ENCODE assay signal across 13 mouse cellular contexts in genomic region chr13:46516183-46516582, GRCm38 (mm10). TPM values are rescaled to one million over a fixed set of nuclear protein-coding genes. Genes with fewer than 3 reads are reported as not detected.
A peak's percentile ranks its signal among the peaks of the same experiment; 100 is the strongest.
DNase-seq lines count a peak whose midpoint lies in the region; ATAC-seq and TF ChIP-seq lines count a peak whose summit lies in the region.
"Had no signal": no experiment of that assay in that cellular context is flagged by ENCODE, and none has a peak within 500 bp of the region (broad histone marks: within the 10 kb centered on the region; RNA-seq: fewer than 3 reads in every experiment).

No protein-coding gene starts in this region.

- H3K4me3 ChIP-seq in forebrain, embryonic 11.5 days (ENCODE audit: low read depth, low read length), result no peak overlapping the region
- no peak overlapping the region for H3K4me3 ChIP-seq in forebrain, embryonic 12.5 days (replicated peaks)
- H3K4me3 ChIP-seq in heart, postnatal 0 days (ENCODE audit: low read depth, low read length), result no peak overlapping the region
- H3K4me3 ChIP-seq: hindbrain, embryonic 12.5 days had no signal

- no peak overlapping the region for H3K27ac ChIP-seq in forebrain, embryonic 11.5 days (ENCODE audit: low read depth, low read length)
- H3K27ac ChIP-seq in forebrain, embryonic 12.5 days, result no peak overlapping the region
- peak overlapping the region; percentile 85 for H3K27ac ChIP-seq in heart, postnatal 0 days (ENCODE audit: low read depth)
- H3K27ac ChIP-seq: hindbrain, embryonic 12.5 days; macrophage had no signal

- no peak for TF ChIP-seq CTCF in heart, postnatal 0 days (IDR thresholded peaks at IDR 0.05; ENCODE audit: low read depth)

- 81% methylated on average over 7 of the region's 7 CpGs for WGBS in forebrain, embryonic 11.5 days
- whole genome bisulfite sequencing in forebrain, embryonic 12.5 days, result 79% methylated on average over 7 of the region's 7 CpGs
- WGBS in heart, postnatal 0 days, result 16% methylated on average over 7 of the region's 7 CpGs

- peak; percentile 68; the same call in 1 of the 2 replicates for TF ChIP-seq EP300 in heart, postnatal 0 days (IDR thresholded peaks at IDR 0.05; ENCODE audit: low read depth)

- no peaks in the 10 kb centered on the region for H3K27me3 ChIP-seq in forebrain, embryonic 11.5 days (ENCODE audit: control insufficient read depth, insufficient read depth, low read length)
- H3K27me3 ChIP-seq in forebrain, embryonic 12.5 days, result no peaks in the 10 kb centered on the region
- H3K27me3 ChIP-seq in heart, postnatal 0 days (ENCODE audit: control insufficient read depth, insufficient read depth, low read length), result no peaks in the 10 kb centered on the region
- H3K27me3 ChIP-seq: hindbrain, embryonic 12.5 days; Patski had no signal

- H3K4me1 ChIP-seq in forebrain, embryonic 11.5 days (replicated peaks; ENCODE audit: control insufficient read depth, insufficient read depth, low read length), result peaks cover 5% of the 10 kb centered on the region; the same call in 1 of the 2 replicates
- H3K4me1 ChIP-seq in forebrain, embryonic 12.5 days, result peaks cover 8% of the 10 kb centered on the region; the same call in 1 of the 2 replicates
- H3K4me1 ChIP-seq in heart, postnatal 0 days (ENCODE audit: control insufficient read depth, insufficient read depth), result peaks cover 33% of the 10 kb centered on the region
- H3K4me1 ChIP-seq: hindbrain, embryonic 12.5 days had no signal

- H3K4me2 ChIP-seq in forebrain, embryonic 11.5 days (ENCODE audit: low read depth, low read length, severe bottlenecking), result no peak overlapping the region
- H3K4me2 ChIP-seq in forebrain, embryonic 12.5 days, result no peak overlapping the region
- peak overlapping the region; percentile 18; the same call in 1 of the 2 replicates for H3K4me2 ChIP-seq in heart, postnatal 0 days (ENCODE audit: low read depth, low read length)
- H3K4me2 ChIP-seq: hindbrain, embryonic 12.5 days had no signal

- H3K36me3 ChIP-seq in forebrain, embryonic 11.5 days (ENCODE audit: control insufficient read depth, insufficient read depth, low read length), result no peaks in the 10 kb centered on the region
- H3K36me3 ChIP-seq in forebrain, embryonic 12.5 days (replicated peaks), result no peaks in the 10 kb centered on the region
- H3K36me3 ChIP-seq in heart, postnatal 0 days (replicated peaks; ENCODE audit: control insufficient read depth, insufficient read depth, low read length), result no peaks in the 10 kb centered on the region
- H3K36me3 ChIP-seq: hindbrain, embryonic 12.5 days had no signal

- ATAC-seq in forebrain, embryonic 11.5 days (replicated peaks; ENCODE audit: low FRiP score), result no peak
- ATAC-seq in forebrain, embryonic 12.5 days (ENCODE audit: low FRiP score), result no peak
- 0 out of 2 replicates have a peak, but pooled peaks have one; percentile 8 for ATAC-seq in common myeloid progenitor, adult 5-6 weeks (replicated peaks; ENCODE audit: low read depth, poor library complexity, severe bottlenecking)
- ATAC-seq in heart, postnatal 0 days (ENCODE audit: insufficient read depth, low read depth), result peak; percentile 90

- peak; percentile 48 for DNase-seq in forebrain, embryonic 11.5 days (ENCODE audit: low spot score)
- DNase-seq in heart, postnatal 0 days (ENCODE audit: low spot score), result peak; percentile 87
- DNase-seq in lung, postnatal 25 days (ENCODE audit: low spot score), result peak; percentile 80
- DNase-seq in B cell, adult 2 months, result no peak
- DNase-seq in kidney, postnatal 4 days, result no peak
- DNase-seq in frontal cortex, postnatal 14 days (ENCODE audit: low spot score in 2 of 2), result no peak
- DNase-seq: kidney, adult 8-10 months; left cerebral cortex, postnatal 4 days had no signal

- H3K9me3 ChIP-seq in forebrain, embryonic 11.5 days (ENCODE audit: control insufficient read depth, low read length), result no peaks in the 10 kb centered on the region; the same call in 1 of the 2 replicates
- no peaks in the 10 kb centered on the region for H3K9me3 ChIP-seq in forebrain, embryonic 12.5 days
- no peaks in the 10 kb centered on the region for H3K9me3 ChIP-seq in heart, postnatal 0 days (replicated peaks; ENCODE audit: control insufficient read depth, low read length)
- H3K9me3 ChIP-seq: hindbrain, embryonic 12.5 days had no signal

- no peak overlapping the region for H3K9ac ChIP-seq in forebrain, embryonic 11.5 days (ENCODE audit: low read length)
- H3K9ac ChIP-seq in forebrain, embryonic 12.5 days, result no peak overlapping the region
- H3K9ac ChIP-seq in heart, postnatal 0 days (replicated peaks; ENCODE audit: low read depth, low read length), result no peak overlapping the region
- H3K9ac ChIP-seq: hindbrain, embryonic 12.5 days had no signal

RNA-seq across cellular contexts. Expression of gene Cap2, which starts 14.5 kb away (rescaled TPM):
- polyA plus RNA-seq in forebrain, embryonic 11.5 days (2014; fragmentation: Nextera tagmentation; extraction: Ambion mirVana), result 6.4 and 8.3 TPM in 2 replicates
- 10.4 and 10.9 TPM in 2 replicates for polyA plus RNA-seq in forebrain, embryonic 12.5 days (2016; fragmentation: Nextera tagmentation; extraction: Ambion mirVana)
- total RNA-seq in common myeloid progenitor, adult 5-6 weeks (2017), result 0.15 and 1.0 TPM in 2 replicates
- total RNA-seq in heart, postnatal 0 days (2014; rRNA removed; ENCODE audit: low replicate concordance), result 182 and 257 TPM in 2 replicates
- polyA plus RNA-seq in heart, postnatal 0 days (2015; fragmentation: Nextera tagmentation; extraction: Ambion mirVana), result 144 and 146 TPM in 2 replicates
- polyA plus RNA-seq: Patski had no signal

Comparison
In these comparisons a context has a peak if more than half of its experiments do, and no peak if none do; other contexts are left out.
1. ATAC-seq: peak in common myeloid progenitor, adult 5-6 weeks (single experiment) and heart, postnatal 0 days (single experiment); none in forebrain, embryonic 11.5 days (single experiment) and forebrain, embryonic 12.5 days (single experiment).
2. DNase-seq: peak in forebrain, embryonic 11.5 days (single experiment), heart, postnatal 0 days (single experiment) and lung, postnatal 25 days (single experiment); none in B cell, adult 2 months (0 of 2), kidney, postnatal 4 days (0 of 2) and frontal cortex, postnatal 14 days (0 of 2).
3. RNA of gene Cap2, which starts 14.5 kb away (polyA plus RNA-seq): 144 to 146 TPM in heart, postnatal 0 days; 10.4 to 10.9 TPM in forebrain, embryonic 12.5 days and 6.4 to 8.3 TPM in forebrain, embryonic 11.5 days; every median in the first group is over 10 times any median in the second.